Mouse (Mus musculus) heart, postnatal 10 days (tissue): ENCODE results near the gene Glis3. TPM values are rescaled to one million over a fixed set of nuclear protein-coding genes. Genes with fewer than 3 reads are reported as not detected.
A peak's percentile ranks its signal among the peaks of the same experiment; 100 is the strongest.

Experiments used
- DNase-seq, 2 experiments: peaks; one replicate each; pipeline ENCODE4 v3.0.0; 2021
- intact Hi-C: fragments of 180-260 bp; cut with DNase I; formaldehyde crosslinking; loops from one replicate; pipeline ENCODE4 v1.15.1; 2025
- total RNA-seq, 2 experiments: library from RNA; stranded (reverse); gene quantifications; 2 replicates each; pipeline ENCODE4 v1.2.3; 2021

Gene Glis3
- total RNA-seq: 1 to 10 TPM; 1.7 to 2.0 TPM

- intact Hi-C loops: no loop called here
- DNase-seq: peak; percentile 69 to 71
Measured at GRCm38 (mm10) chr19:28679776-28680391, at the start of gene Glis3. Glis3 (minus strand) TSS chr19:28680077.

GRCm38 (mm10) chr19:28726161-28726880 lies 46.4 kb upstream of the Glis3 start:
- intact Hi-C loops: loop anchor here (1.0 to 10.0 kb wide), 4 partner anchors 174 to 1279 kb away; no protein-coding TSS in a partner anchor
- DNase-seq: peak; percentile 64 to 77

GRCm38 (mm10) chr19:28724641-28725040 lies 44.8 kb upstream of the Glis3 start:
- intact Hi-C loops: loop anchor here (5.0 to 10.0 kb wide), 3 partner anchors 172 to 1277 kb away; no protein-coding TSS in a partner anchor
- DNase-seq: no peak

DNA sequence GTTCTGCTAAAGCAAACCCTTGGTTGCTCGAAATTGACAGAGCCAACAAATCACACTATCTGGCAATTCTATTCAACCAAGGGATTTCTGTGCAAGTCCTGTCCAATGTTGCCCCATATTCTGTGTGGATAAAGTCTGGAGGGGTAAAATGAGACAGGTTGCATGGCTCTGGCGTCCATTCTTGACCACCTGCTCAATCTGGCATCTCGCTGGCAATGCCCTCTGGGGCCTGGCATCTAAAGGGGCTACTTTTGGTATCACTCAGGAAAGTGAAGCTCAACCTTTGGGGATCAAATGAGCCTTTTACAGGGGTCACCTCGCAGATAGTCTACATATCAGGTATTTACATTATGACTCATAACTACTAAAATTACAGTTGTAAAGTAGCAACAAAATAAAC lies 42.7 kb upstream of the Glis3 start:
- intact Hi-C loops: loop anchor here (10.0 kb wide), 1 partner anchor 188 kb away; no protein-coding TSS in a partner anchor
- no peak for DNase-seq

- intact Hi-C loops: loop anchor here (10.0 kb wide), 1 partner anchor 187 kb away; no protein-coding TSS in a partner anchor
- no peak for DNase-seq
Measured at GRCm38 (mm10) chr19:28721834-28722233, 42.0 kb upstream of the Glis3 start.

DNA sequence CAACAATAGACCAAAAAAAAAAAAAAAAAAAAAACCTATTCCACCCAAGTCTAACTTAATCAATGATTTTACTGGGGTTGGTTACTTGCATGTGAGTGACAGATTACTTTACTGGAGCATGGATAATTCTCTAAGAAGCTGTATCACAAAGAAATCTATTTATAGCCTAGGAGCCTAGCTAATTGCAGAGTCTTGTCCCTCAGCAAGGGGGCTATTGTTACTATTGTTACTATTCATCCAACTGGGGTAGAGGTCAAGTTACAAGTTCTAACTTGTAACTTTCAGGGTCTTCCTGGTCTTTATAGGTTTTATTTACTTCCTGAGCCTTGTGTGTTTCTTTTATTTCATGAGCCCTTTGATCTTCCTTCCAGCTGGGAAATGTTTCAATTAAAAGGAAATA lies 40.1 kb upstream of the Glis3 start:
- intact Hi-C loops: loop anchor here (10.0 kb wide), 1 partner anchor 185 kb away; no protein-coding TSS in a partner anchor
- DNase-seq: no peak

- DNase-seq: peak in 1 of 2 experiments; percentile 3
- intact Hi-C loops: no loop called here
Measured at GRCm38 (mm10) chr19:28714674-28715073, 34.8 kb upstream of the Glis3 start.

- intact Hi-C loops: loop anchor here (5.0 kb wide), 1 partner anchor 65 kb away; no protein-coding TSS in a partner anchor
- no peak for DNase-seq
Measured at GRCm38 (mm10) chr19:28697718-28698117, 17.8 kb upstream of the Glis3 start.

GRCm38 (mm10) chr19:28686398-28686797 lies 6.5 kb upstream of the Glis3 start:
- DNase-seq: no peak
- intact Hi-C loops: no loop called here

DNA sequence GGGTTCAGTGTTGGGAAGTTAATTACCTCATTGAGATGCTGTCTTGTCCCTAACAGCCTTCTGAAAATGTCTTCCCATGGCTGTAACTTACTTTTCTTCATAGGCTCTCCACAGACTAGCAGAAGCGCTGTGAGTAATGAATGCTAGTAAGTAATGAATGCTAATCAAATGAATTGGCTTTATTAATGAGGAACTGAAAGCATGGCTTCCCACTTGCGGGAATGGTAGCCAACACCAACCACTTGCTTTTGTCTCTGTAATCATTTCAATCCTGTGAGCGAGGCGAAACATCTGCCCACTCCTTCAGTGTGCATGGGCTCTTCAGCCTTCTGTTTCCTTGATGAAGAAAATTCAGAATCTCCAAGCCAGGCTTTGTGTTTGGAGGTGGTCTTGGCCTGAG lies 5.6 kb upstream of the Glis3 start:
- intact Hi-C loops: no loop called here
- no peak for DNase-seq

DNA sequence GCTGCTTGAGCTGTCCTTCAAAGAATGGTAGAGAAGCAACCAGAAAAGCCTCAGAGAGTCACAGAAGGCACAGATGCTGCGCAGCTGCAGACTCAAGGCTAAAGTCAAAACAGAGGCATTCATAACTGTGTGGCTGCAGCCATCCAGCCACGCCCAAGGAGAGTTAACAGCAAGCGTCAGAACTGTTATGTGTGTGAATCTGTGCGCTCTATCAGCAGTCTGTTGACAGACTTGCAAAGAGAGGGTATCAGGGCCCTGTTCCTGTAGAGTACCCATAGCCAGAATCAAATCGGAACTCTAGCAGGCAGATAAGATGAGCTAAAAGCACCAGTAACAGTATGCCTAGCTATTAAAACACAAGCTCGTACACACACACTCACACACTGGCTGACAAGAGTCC lies 4.5 kb upstream of the Glis3 start:
- intact Hi-C loops: no loop called here

GRCm38 (mm10) chr19:28683346-28683745 lies 3.5 kb upstream of the Glis3 start:
- DNase-seq: no peak
- intact Hi-C loops: no loop called here

More for the DNA sequence above, 4.5 kb upstream of the Glis3 start:
- DNase-seq: no peak

DNA sequence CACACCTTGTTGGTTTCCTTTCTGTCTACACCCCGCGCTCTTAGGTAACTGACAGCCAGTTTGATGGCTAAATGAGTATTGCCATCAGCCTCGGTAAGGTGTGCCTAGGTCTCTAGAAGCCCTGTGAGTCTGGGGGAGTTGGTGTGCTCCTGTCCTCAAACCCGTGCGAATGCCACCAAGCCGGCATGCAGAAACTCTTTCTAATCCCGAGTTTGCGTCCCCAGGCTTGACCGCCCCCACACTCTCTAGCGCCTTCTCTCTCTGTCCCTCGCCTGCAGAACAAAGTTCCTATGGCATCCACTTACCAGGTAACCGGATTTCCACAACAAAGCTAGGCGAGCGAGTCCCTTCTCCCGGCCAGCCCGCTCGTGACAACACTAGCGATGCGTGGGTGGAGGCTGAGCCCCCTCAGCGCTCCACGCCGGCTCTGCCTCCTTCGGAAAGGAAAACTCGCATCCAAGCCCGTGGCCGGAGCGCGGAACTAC lies 544 bp downstream of the Glis3 start:
- DNase-seq: peak in 1 of 2 experiments; percentile 59
- intact Hi-C loops: no loop called here

GRCm38 (mm10) chr19:28678646-28679270 lies 1.1 kb downstream of the Glis3 start:
- intact Hi-C loops: no loop called here
- peak; percentile 16 to 29 for DNase-seq

DNA sequence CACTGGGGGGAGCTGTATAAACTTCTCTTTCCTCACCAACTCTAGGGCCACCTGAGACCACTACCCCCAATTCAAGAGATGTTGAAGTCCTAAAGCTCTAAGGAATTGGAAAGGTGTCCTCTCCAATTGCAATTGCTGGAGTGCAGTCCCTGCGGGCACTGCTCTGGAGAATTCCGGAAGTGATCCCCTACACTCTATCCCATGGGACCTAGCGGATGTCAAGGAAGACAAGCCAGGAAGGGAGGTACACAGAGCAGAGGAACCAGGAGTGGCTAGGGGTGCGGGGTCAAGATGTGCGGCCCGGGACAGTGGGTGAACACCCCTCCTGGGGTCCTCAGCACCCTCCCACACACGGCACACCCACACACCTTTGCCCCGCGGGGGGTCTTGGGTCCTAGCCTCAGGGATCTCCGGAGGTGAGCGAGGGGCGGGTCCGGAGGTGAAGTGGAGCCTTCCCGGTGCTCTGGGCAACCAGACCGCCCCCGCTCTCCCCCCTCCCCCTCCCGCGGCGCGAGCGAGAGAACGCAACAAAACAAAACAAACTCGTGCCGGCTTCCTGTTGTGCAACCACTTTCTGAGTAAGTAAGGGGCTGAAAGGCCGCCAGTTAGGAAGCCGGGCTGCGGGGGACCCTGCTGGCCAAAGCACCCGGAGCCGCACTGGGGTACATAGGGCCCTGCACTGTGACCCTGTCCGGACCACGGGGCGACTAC lies 2.0 kb downstream of the Glis3 start:
- peak; percentile 41 to 46 for DNase-seq
- intact Hi-C loops: no loop called here

DNA sequence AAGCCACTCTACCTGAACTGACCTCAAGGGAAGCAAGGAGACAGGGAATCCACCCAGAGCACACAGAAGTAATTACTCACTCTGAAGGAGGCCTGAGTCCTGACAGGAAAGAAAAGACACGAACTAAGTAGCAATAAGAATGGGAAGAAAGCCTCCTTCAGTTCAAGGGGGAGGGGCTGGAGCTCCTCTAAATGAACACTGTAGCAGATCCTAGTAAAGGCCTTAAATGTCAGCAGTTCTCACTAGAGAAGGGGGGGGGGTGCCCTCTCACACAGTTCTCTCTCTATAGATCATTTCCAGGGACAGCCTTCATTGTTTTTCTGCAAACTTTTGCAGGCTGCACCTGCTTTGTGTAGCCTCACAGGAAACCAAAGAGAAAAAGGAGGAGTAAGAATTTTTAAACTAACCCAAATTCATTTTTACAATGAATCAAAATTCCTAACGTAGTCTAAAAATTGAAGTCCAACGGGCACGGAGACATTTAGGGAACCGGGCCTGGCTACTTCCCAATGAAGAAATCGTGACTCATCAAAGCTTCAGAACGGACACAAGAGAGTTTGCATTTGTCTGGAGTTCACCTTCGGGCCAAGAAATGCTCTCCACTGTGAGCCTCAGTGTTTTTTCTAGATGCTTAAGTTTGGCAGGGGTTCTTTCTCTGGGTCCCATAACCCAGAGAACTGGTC lies 2.7 kb downstream of the Glis3 start:
- DNase-seq: peak; percentile 29 to 36
- intact Hi-C loops: no loop called here

- intact Hi-C loops: no loop called here
- DNase-seq: peak; percentile 45 to 58
Measured at GRCm38 (mm10) chr19:28663781-28664180, 16.1 kb downstream of the Glis3 start.

DNA sequence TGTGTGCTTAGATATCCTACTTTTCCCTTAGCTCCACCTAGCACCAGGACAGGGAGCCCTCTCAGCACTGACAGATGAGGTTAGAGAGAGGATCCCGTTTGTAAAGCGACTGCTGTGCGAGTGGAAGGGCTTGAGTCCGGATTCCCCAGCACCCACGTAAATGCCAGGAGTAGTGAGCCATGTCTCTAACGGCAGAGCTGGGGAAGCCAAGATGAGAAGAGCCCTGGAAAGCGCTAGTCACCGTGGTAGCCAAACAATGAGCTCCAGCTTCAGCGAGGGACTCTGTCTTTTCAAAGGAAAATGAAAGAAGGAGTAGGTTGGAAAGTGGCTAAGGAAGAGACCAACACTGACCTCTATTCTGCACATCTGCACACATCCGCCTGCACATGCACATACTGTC lies 16.7 kb downstream of the Glis3 start:
- intact Hi-C loops: no loop called here
- peak in 1 of 2 experiments; percentile 5 for DNase-seq

DNA sequence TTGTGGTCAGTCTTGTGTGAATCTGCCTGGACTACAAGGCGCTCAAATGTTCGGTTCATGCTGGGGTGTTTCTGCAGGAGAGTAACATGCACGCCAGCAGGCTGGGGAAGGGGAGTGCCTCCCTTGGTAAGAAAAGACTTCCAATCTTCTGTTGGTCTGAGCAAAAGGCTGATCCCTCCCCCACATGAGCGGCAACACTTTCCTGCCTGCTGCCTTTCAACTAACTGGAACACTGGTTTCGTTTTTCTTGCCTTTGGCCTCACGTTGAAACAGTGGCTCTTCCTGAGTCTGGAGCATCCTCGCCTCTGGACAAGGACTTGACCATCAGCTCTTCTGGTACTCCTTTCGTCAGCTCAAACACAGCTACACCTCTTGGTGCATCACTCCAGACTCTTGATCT lies 17.4 kb downstream of the Glis3 start:
- DNase-seq: no peak
- intact Hi-C loops: no loop called here

DNA sequence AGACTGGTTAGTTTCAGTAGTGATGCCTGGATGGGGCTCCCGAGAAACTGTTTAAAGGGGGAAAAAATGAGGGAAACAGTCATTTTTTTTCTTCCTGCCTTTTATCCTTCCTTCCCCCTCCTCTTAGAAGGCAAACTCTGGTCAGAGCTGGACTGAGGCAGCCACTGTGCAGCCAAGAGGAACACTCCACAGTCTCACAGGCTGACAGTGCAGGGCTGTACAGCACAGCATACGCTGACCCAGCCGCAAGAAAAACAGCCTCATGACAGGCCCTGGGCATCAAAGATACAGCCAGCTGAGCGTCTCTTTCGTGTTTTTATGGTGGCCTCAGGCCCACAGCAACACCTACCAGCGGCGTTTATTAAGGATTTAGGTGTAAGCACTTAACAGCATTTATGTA lies 19.0 kb downstream of the Glis3 start:
- intact Hi-C loops: no loop called here
- DNase-seq: no peak
